Mouse (Mus musculus): Measurements from ENCODE around the gene Tceanc. TPM values are rescaled to one million over a fixed set of nuclear protein-coding genes. Genes with fewer than 3 reads are reported as not detected.
"Not testable (repeated sequence)": the region's sequence is repeated elsewhere in the genome, so short reads cannot be mapped to it uniquely, and the experiment has no call there.

The Tceanc gene
- polyA plus RNA-seq, 1 experiment: 0.42 TPM

- Histone ChIP-seq H3K4me3 (ENCODE audit: insufficient read depth, poor library complexity, severe bottlenecking) (no peak overlapping the region), H3ac (ENCODE audit: control insufficient read depth, insufficient read length, low read depth) (no peak overlapping the region), H3K36me3 (ENCODE audit: control insufficient read depth, insufficient read depth) (no peaks in the 10 kb centered on the region), H3K27me3 (ENCODE audit: control insufficient read depth, insufficient read depth, insufficient read length) (no peaks in the 10 kb centered on the region), H3K79me3 (ENCODE audit: low read depth) (no peaks in the 10 kb centered on the region), H3K79me2 (ENCODE audit: control insufficient read depth, insufficient read depth) (no peaks in the 10 kb centered on the region)
- no peak for TF ChIP-seq CEBPB (IDR thresholded peaks at IDR 0.05; ENCODE audit: low read depth)
- no peak for TF ChIP-seq MYOD1 (IDR thresholded peaks at IDR 0.05; ENCODE audit: control insufficient read depth, insufficient read length, low read depth)
- no peak for TF ChIP-seq MYOG (IDR thresholded peaks at IDR 0.05; ENCODE audit: control insufficient read depth, extremely low read depth, insufficient read length)
- TF ChIP-seq FOSL1 (IDR thresholded peaks at IDR 0.05; ENCODE audit: insufficient read depth, low read length, poor library complexity, severe bottlenecking): no peak
- no peak for TF ChIP-seq MAX (IDR thresholded peaks at IDR 0.05)
These were observed 2.4 kb upstream of the Tceanc start for GRCm38 (mm10) chrX:166520782-166521181.

GRCm38 (mm10) chrX:166516631-166517030 lies 1.7 kb downstream of the Tceanc start:
- Histone ChIP-seq H3K27me3 (ENCODE audit: control insufficient read depth, insufficient read depth, insufficient read length) (no peaks in the 10 kb centered on the region), H3K4me3 (ENCODE audit: insufficient read depth, poor library complexity, severe bottlenecking) (no peak overlapping the region), H3K36me3 (ENCODE audit: control insufficient read depth, insufficient read depth) (no peaks in the 10 kb centered on the region), H3K79me3 (ENCODE audit: low read depth) (no peaks in the 10 kb centered on the region), H3ac (ENCODE audit: control insufficient read depth, insufficient read length, low read depth) (no peak overlapping the region), H3K79me2 (ENCODE audit: control insufficient read depth, insufficient read depth) (no peaks in the 10 kb centered on the region)
- no peak for TF ChIP-seq FOSL1 (IDR thresholded peaks at IDR 0.05; ENCODE audit: insufficient read depth, low read length, poor library complexity, severe bottlenecking)
- no peak for TF ChIP-seq MYOD1 (IDR thresholded peaks at IDR 0.05; ENCODE audit: control insufficient read depth, insufficient read length, low read depth)
- no peak for TF ChIP-seq MYOG (IDR thresholded peaks at IDR 0.05; ENCODE audit: control insufficient read depth, extremely low read depth, insufficient read length)
- TF ChIP-seq CEBPB (IDR thresholded peaks at IDR 0.05; ENCODE audit: low read depth): no peak
- TF ChIP-seq MAX (IDR thresholded peaks at IDR 0.05): no peak

GRCm38 (mm10) chrX:166515923-166516322 lies 2.4 kb downstream of the Tceanc start:
- no peak overlapping the region for H3ac ChIP-seq (ENCODE audit: control insufficient read depth, insufficient read length, low read depth)
- no peaks in the 10 kb centered on the region for H3K79me2 ChIP-seq (ENCODE audit: control insufficient read depth, insufficient read depth)
- no peaks in the 10 kb centered on the region for H3K27me3 ChIP-seq (ENCODE audit: control insufficient read depth, insufficient read depth, insufficient read length)
- H3K4me3 ChIP-seq (ENCODE audit: insufficient read depth, poor library complexity, severe bottlenecking): no peak overlapping the region
- no peaks in the 10 kb centered on the region for H3K79me3 ChIP-seq (ENCODE audit: low read depth)
- TF ChIP-seq MAX (IDR thresholded peaks at IDR 0.05) (no peak), FOSL1 (IDR thresholded peaks at IDR 0.05; ENCODE audit: insufficient read depth, low read length, poor library complexity, severe bottlenecking) (no peak), MYOG (IDR thresholded peaks at IDR 0.05; ENCODE audit: control insufficient read depth, extremely low read depth, insufficient read length) (no peak), USF1 (IDR thresholded peaks at IDR 0.05; ENCODE audit: low read depth) (no peak), MYOD1 (IDR thresholded peaks at IDR 0.05; ENCODE audit: control insufficient read depth, insufficient read length, low read depth) (no peak), CEBPB (IDR thresholded peaks at IDR 0.05; ENCODE audit: low read depth) (no peak), CTCF (IDR thresholded peaks at IDR 0.05; ENCODE audit: control insufficient read depth, insufficient read depth, insufficient read length) (no peak)
- no peaks in the 10 kb centered on the region for H3K36me3 ChIP-seq (ENCODE audit: control insufficient read depth, insufficient read depth)

- H3K4me3 ChIP-seq (ENCODE audit: insufficient read depth, poor library complexity, severe bottlenecking): not testable (repeated sequence)
These were observed 4.3 kb downstream of the Tceanc start for GRCm38 (mm10) chrX:166514035-166514434.

GRCm38 (mm10) chrX:166512071-166512470 lies 6.3 kb downstream of the Tceanc start:
- no peak overlapping the region for H3K4me3 ChIP-seq (ENCODE audit: insufficient read depth, poor library complexity, severe bottlenecking)
- no peaks in the 10 kb centered on the region for H3K79me3 ChIP-seq (ENCODE audit: low read depth)
- no peaks in the 10 kb centered on the region for H3K79me2 ChIP-seq (ENCODE audit: control insufficient read depth, insufficient read depth)
- no peaks in the 10 kb centered on the region for H3K36me3 ChIP-seq (ENCODE audit: control insufficient read depth, insufficient read depth)
- no peak overlapping the region for H3ac ChIP-seq (ENCODE audit: control insufficient read depth, insufficient read length, low read depth)
- no peak for TF ChIP-seq CEBPB (IDR thresholded peaks at IDR 0.05; ENCODE audit: low read depth)
- no peak for TF ChIP-seq MYOD1 (IDR thresholded peaks at IDR 0.05; ENCODE audit: control insufficient read depth, insufficient read length, low read depth)
- TF ChIP-seq USF1 (IDR thresholded peaks at IDR 0.05; ENCODE audit: low read depth): no peak
- no peak for TF ChIP-seq FOSL1 (IDR thresholded peaks at IDR 0.05; ENCODE audit: insufficient read depth, low read length, poor library complexity, severe bottlenecking)
- no peak for TF ChIP-seq CTCF (IDR thresholded peaks at IDR 0.05; ENCODE audit: control insufficient read depth, insufficient read depth, insufficient read length)
- TF ChIP-seq MAX (IDR thresholded peaks at IDR 0.05): no peak
- no peak for TF ChIP-seq MYOG (IDR thresholded peaks at IDR 0.05; ENCODE audit: control insufficient read depth, extremely low read depth, insufficient read length)
- H3K27me3 ChIP-seq (ENCODE audit: control insufficient read depth, insufficient read depth, insufficient read length): no peaks in the 10 kb centered on the region

More at GRCm38 (mm10) chrX:166514035-166514434, 4.3 kb downstream of the Tceanc start:
- H3ac ChIP-seq (ENCODE audit: control insufficient read depth, insufficient read length, low read depth); H3K79me3 ChIP-seq (ENCODE audit: low read depth); H3K36me3 ChIP-seq (ENCODE audit: control insufficient read depth, insufficient read depth); H3K79me2 ChIP-seq (ENCODE audit: control insufficient read depth, insufficient read depth); H3K27me3 ChIP-seq (ENCODE audit: control insufficient read depth, insufficient read depth, insufficient read length): not testable (repeated sequence)

- no peak for TF ChIP-seq MAX (IDR thresholded peaks at IDR 0.05)
- TF ChIP-seq USF1 (IDR thresholded peaks at IDR 0.05; ENCODE audit: low read depth): no peak
- no peak for TF ChIP-seq MYOG (IDR thresholded peaks at IDR 0.05; ENCODE audit: control insufficient read depth, extremely low read depth, insufficient read length)
- no peak for TF ChIP-seq MYOD1 (IDR thresholded peaks at IDR 0.05; ENCODE audit: control insufficient read depth, insufficient read length, low read depth)
- TF ChIP-seq CTCF (IDR thresholded peaks at IDR 0.05; ENCODE audit: control insufficient read depth, insufficient read depth, insufficient read length): no peak
- no peak for TF ChIP-seq FOSL1 (IDR thresholded peaks at IDR 0.05; ENCODE audit: insufficient read depth, low read length, poor library complexity, severe bottlenecking)
- TF ChIP-seq CEBPB (IDR thresholded peaks at IDR 0.05; ENCODE audit: low read depth): no peak
- no peak overlapping the region for H3ac ChIP-seq (ENCODE audit: control insufficient read depth, insufficient read length, low read depth)
- H3K79me3 ChIP-seq (ENCODE audit: low read depth): no peaks in the 10 kb centered on the region
- no peaks in the 10 kb centered on the region for H3K79me2 ChIP-seq (ENCODE audit: control insufficient read depth, insufficient read depth)
- H3K36me3 ChIP-seq (ENCODE audit: control insufficient read depth, insufficient read depth): no peaks in the 10 kb centered on the region
- no peaks in the 10 kb centered on the region for H3K27me3 ChIP-seq (ENCODE audit: control insufficient read depth, insufficient read depth, insufficient read length)
- peak overlapping the region; percentile 23 for H3K4me3 ChIP-seq (ENCODE audit: insufficient read depth, poor library complexity, severe bottlenecking)
These were observed 7.3 kb downstream of the Tceanc start for GRCm38 (mm10) chrX:166511107-166511506.
